Mouse (Mus musculus): ENCODE measurements around the gene Fam83d. TPM values are rescaled to one million over a fixed set of nuclear protein-coding genes. Genes with fewer than 3 reads are reported as not detected.
A peak's percentile ranks its signal among the peaks of the same experiment; 100 is the strongest.

Fam83d gene
- polyA plus RNA-seq (2015; fragmentation: Nextera tagmentation; extraction: Ambion mirVana), result 39.5 and 39.9 TPM in 2 replicates

DNA sequence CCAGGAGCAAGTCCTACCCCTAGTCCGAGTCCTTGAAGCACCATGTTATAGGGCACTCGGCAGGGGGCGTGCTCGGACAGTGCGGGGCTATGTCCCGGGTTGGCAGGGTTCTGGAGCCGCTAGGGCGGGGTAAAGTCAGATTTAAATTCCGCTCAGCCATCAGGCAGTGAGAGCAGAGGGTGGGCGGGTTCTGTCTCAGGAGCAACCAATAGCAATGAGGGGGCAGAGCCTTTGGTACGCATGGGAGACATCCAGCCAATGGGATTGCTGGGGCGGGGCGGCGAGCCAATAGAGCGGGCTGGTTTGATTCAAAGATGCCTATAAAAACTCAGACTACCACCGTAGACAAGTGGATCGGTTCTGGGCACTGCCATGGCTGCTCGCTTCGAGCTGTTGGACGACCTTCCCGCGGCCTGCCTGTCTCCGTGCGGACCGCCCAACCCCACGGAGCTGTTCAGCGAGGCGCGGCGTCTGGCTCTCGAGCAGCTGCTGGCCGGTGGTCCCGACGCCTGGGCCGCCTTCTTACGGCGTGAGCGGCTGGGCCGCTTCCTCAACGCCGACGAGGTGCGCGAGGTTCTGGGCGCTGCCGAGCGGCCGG lies at the start of gene Fam83d:
Gene Fam83d (plus strand): TSS at position 352 of the 598 bp plus-strand sequence.
- ATAC-seq (ENCODE audit: insufficient number of reproducible peaks, low FRiP score, low TSS enrichment, low read depth), result peak; percentile 98
- peaks cover 48% of the 10 kb centered on the region for H3K4me1 ChIP-seq
- peak within 1 kb of the TSS; percentile 68 for H3K4me3 ChIP-seq (replicated peaks)
- peak within 1 kb of the TSS; percentile 62 for H3K9ac ChIP-seq
- under 1% methylated on average over 48 of the region's 48 CpGs for WGBS
- peak within 1 kb of the TSS; percentile 56 for H3K27ac ChIP-seq (replicated peaks)
- no peaks in the 10 kb centered on the region for H3K9me3 ChIP-seq (replicated peaks)
- peak within 1 kb of the TSS; percentile 88 for H3K4me2 ChIP-seq (replicated peaks)
- no peaks in the 10 kb centered on the region for H3K27me3 ChIP-seq
- 0 out of 2 replicates have a peak, but pooled peaks cover 3% of the 10 kb centered on the region for H3K36me3 ChIP-seq

DNA sequence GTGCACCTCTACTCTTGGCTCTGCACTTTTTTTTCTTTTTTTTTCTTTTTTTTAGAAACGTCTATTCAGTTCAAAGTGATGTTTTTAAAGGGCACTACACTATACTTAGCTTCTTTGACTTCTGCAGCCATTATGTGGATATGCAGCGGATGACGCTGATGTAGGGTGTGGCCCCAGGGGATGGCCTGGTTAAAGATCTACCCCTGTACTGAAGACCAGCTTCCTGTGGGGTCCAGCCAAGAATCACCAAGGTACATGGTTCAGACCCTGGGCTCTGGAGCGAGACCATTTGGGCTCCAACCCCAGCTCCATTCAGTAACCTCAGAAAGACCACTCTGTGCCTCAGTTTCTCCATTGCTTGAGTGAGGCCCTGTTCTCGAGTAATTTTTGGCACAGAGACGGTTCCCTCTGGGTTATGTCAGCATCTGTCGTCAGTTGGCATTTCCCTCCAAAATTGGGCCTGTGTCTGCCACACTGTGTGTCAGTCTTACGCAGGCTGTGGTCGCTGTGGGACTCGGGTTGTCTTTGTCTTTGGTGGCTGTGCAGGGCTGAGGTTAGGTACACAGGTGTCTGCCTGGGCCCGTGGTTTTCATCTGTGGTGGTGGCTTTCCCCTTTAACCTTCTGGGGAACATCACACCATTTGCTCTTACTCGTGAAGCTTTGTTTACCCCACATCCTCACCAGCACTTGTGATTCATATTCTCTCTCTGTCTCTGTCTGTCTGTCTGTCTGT lies 48.9 kb upstream of the Fam83d start:
- WGBS, result 78% methylated on average over 12 of the region's 12 CpGs
- H3K9me3 ChIP-seq (replicated peaks), result no peaks in the 10 kb centered on the region

DNA sequence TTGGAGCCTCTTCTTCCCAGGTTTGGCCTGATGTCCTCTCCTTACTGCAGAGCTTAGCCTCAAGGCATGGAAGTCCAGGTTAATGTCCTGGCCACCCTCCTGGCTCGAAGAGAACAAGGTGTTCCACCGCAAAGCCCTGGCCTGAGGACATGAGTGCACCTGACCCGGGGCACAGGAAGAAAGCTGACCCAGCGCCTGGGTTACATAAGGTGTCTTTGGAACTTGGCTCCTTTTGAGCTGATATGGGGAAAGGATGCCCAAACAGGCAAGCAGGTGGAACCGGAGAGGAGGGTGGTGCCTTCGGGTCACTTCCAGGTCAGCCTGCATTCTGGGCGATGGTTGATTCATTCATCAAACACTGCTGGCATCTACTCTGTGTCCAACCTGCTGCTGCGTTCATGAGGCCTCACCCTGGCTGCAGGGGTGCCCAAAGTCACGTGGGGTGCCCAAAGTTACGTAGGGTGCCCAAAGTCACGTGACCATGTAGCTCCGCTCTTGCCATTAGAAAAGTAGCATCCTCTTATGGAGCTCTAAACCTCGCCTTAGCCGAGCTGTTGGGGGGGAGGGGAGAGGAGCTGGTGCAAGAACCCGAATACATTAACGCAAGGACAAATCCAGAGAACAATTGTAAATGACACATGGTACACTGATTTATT lies 47.0 kb upstream of the Fam83d start:
- Histone ChIP-seq H3K36me3 (no peaks in the 10 kb centered on the region), H3K27me3 (no peaks in the 10 kb centered on the region), H3K4me2 (replicated peaks) (no peak overlapping the region), H3K27ac (replicated peaks) (no peak overlapping the region), H3K4me1 (no peaks in the 10 kb centered on the region), H3K4me3 (replicated peaks) (no peak overlapping the region), H3K9me3 (replicated peaks) (no peaks in the 10 kb centered on the region), H3K9ac (no peak overlapping the region)
- WGBS, result 80% methylated on average over 16 of the region's 16 CpGs
- ATAC-seq (ENCODE audit: insufficient number of reproducible peaks, low FRiP score, low TSS enrichment, low read depth), result no peak

More for the DNA sequence above, 48.9 kb upstream of the Fam83d start:
- no peak overlapping the region for H3K4me3 ChIP-seq (replicated peaks)
- no peaks in the 10 kb centered on the region for H3K4me1 ChIP-seq
- H3K9ac ChIP-seq, result no peak overlapping the region
- no peaks in the 10 kb centered on the region for H3K27me3 ChIP-seq
- H3K27ac ChIP-seq (replicated peaks), result no peak overlapping the region
- no peak for ATAC-seq (ENCODE audit: insufficient number of reproducible peaks, low FRiP score, low TSS enrichment, low read depth)
- H3K4me2 ChIP-seq (replicated peaks), result no peak overlapping the region
- H3K36me3 ChIP-seq, result no peaks in the 10 kb centered on the region

DNA sequence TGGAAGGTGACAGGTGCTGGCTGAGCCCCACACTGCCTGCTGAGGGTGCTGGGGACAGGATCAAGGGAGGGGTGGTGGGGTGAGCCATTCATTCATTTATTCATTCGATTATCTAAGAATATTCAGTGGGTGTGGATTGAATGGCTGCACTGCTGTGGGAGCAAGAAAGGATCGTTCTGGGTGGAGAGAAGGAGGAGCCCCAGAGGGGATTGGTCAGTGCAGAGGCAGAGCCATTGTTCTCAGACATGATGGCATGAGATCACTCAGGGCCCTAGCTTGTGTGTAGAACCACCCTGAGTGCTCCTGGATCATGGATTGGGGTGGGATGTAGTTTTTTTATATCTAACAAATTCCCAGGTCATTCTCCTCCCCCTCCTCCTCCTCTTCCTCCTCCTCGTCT lies 46.4 kb upstream of the Fam83d start:
- H3K36me3 ChIP-seq, result no peaks in the 10 kb centered on the region
- no peak overlapping the region for H3K4me2 ChIP-seq (replicated peaks)
- no peaks in the 10 kb centered on the region for H3K27me3 ChIP-seq
- H3K4me1 ChIP-seq, result no peaks in the 10 kb centered on the region
- ATAC-seq (ENCODE audit: insufficient number of reproducible peaks, low FRiP score, low TSS enrichment, low read depth), result no peak
- WGBS, result 55% methylated on average over 3 of the region's 3 CpGs
- no peak overlapping the region for H3K27ac ChIP-seq (replicated peaks)
- H3K9ac ChIP-seq, result no peak overlapping the region
- no peak overlapping the region for H3K4me3 ChIP-seq (replicated peaks)
- H3K9me3 ChIP-seq (replicated peaks), result no peaks in the 10 kb centered on the region

DNA sequence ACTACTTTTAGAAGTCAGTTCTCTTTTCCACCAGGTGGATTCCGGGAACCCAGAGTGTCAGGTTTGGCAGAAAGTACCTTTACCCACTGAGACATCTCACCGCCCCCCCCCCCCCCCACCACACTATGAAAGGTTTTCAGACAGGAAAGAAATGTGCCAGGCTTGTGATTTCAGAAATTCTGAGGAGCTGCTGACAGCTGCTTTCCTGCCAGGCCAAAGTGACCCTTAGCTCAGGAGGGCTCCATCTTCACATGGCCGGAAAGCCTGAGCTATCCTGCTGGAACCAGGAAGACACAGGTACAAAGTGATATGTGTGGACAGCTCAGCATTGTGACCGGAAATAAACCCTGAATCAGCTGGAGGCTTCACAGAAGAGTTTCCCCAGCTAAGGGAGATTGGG lies 45.8 kb upstream of the Fam83d start:
- 67% methylated on average over 4 of the region's 4 CpGs for WGBS
- H3K9ac ChIP-seq, result no peak overlapping the region
- ATAC-seq (ENCODE audit: insufficient number of reproducible peaks, low FRiP score, low TSS enrichment, low read depth), result no peak

DNA sequence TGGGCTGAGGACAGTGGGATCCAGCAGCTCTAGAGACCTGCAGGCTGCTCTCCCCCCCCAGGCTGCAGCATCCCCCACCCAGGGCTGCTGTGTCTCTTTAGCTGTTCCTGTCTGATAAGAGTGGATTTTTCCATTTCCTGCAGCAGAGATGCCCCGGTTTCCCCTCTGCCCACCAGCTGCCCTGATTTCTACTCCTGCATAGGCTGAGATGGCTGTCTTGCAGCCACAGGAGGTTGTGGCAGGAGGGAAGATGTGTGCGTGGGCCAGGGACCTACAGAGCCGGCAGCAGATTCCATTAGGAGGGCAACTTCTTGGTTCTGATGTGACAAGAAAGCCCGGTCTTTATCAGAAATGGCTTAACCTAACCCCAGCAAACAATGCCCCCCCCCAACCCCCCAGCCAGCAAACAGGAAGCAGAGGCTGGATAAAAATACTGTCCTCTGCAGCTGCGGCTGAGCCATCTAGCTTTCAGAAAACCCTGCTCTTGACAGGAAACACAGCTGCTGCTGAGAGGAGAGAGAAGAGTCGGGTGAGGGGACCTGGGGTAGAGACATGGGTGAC lies 44.8 kb upstream of the Fam83d start:
- 36% methylated on average over 6 of the region's 6 CpGs for WGBS

More for the DNA sequence above, 45.8 kb upstream of the Fam83d start:
- Histone ChIP-seq H3K27ac (replicated peaks) (no peak overlapping the region), H3K27me3 (no peaks in the 10 kb centered on the region), H3K4me2 (replicated peaks) (no peak overlapping the region), H3K9me3 (replicated peaks) (no peaks in the 10 kb centered on the region), H3K36me3 (no peaks in the 10 kb centered on the region), H3K4me1 (no peaks in the 10 kb centered on the region), H3K4me3 (replicated peaks) (no peak overlapping the region)

DNA sequence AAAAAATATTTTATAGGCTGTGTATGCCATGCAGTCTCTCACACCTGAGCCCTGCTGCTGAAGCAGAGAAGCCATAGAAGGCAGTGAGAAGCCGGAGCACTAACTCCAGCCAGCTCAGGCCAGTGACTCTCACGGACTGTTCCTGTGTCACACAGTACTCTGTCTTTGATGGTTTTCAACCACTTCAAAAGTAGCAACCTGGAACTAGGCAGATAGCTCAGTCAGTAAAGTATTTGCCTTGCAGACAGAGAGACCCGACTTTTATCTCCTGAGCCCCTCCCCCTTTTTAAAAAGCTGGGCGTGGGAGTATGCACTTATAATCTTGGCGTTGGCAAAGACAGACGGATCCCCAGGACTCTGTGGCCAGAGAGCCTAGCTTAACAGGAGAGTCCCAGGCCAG lies 44.1 kb upstream of the Fam83d start:
- no peak overlapping the region for H3K4me2 ChIP-seq (replicated peaks)
- no peak for ATAC-seq (ENCODE audit: insufficient number of reproducible peaks, low FRiP score, low TSS enrichment, low read depth)

More for the DNA sequence above, 44.8 kb upstream of the Fam83d start:
- no peak overlapping the region for H3K9ac ChIP-seq
- no peak overlapping the region for H3K27ac ChIP-seq (replicated peaks)
- H3K4me3 ChIP-seq (replicated peaks), result no peak overlapping the region
- no peak for ATAC-seq (ENCODE audit: insufficient number of reproducible peaks, low FRiP score, low TSS enrichment, low read depth)
- no peaks in the 10 kb centered on the region for H3K27me3 ChIP-seq
- H3K4me1 ChIP-seq, result no peaks in the 10 kb centered on the region
- no peaks in the 10 kb centered on the region for H3K36me3 ChIP-seq
- no peak overlapping the region for H3K4me2 ChIP-seq (replicated peaks)
- no peaks in the 10 kb centered on the region for H3K9me3 ChIP-seq (replicated peaks)

DNA sequence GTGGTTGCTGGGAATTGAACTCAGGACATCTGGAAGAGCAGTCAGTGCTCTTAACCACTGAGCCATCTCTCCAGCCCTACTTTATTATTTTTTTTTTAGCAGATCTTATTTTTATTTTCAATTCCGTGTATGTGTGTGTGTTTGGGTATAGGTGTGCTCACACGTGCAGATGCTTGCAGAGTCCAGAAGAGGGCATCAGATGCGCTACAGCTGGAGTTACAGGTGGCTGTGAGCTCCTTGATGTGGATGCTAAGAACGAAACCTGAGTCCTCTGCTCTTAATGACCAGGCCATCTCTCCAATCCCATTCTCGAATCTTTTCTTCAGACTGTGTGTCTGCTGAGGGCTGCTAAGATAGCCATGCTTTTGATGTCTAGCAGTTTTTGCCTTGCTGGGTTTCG lies 41.6 kb upstream of the Fam83d start:
- Histone ChIP-seq H3K27ac (replicated peaks) (no peak overlapping the region), H3K27me3 (no peaks in the 10 kb centered on the region), H3K9me3 (replicated peaks) (no peaks in the 10 kb centered on the region), H3K4me2 (replicated peaks) (no peak overlapping the region), H3K4me3 (replicated peaks) (no peak overlapping the region), H3K4me1 (no peaks in the 10 kb centered on the region), H3K9ac (no peak overlapping the region), H3K36me3 (no peaks in the 10 kb centered on the region)
- no peak for ATAC-seq (ENCODE audit: insufficient number of reproducible peaks, low FRiP score, low TSS enrichment, low read depth)
- WGBS, result 64% methylated on average over 6 of the region's 6 CpGs

More for the DNA sequence above, 44.1 kb upstream of the Fam83d start:
- WGBS, result 28% methylated on average over 6 of the region's 6 CpGs
- H3K9ac ChIP-seq, result no peak overlapping the region
- H3K4me1 ChIP-seq, result no peaks in the 10 kb centered on the region
- no peak overlapping the region for H3K4me3 ChIP-seq (replicated peaks)
- no peaks in the 10 kb centered on the region for H3K9me3 ChIP-seq (replicated peaks)
- H3K36me3 ChIP-seq, result no peaks in the 10 kb centered on the region
- no peaks in the 10 kb centered on the region for H3K27me3 ChIP-seq
- H3K27ac ChIP-seq (replicated peaks), result no peak overlapping the region

DNA sequence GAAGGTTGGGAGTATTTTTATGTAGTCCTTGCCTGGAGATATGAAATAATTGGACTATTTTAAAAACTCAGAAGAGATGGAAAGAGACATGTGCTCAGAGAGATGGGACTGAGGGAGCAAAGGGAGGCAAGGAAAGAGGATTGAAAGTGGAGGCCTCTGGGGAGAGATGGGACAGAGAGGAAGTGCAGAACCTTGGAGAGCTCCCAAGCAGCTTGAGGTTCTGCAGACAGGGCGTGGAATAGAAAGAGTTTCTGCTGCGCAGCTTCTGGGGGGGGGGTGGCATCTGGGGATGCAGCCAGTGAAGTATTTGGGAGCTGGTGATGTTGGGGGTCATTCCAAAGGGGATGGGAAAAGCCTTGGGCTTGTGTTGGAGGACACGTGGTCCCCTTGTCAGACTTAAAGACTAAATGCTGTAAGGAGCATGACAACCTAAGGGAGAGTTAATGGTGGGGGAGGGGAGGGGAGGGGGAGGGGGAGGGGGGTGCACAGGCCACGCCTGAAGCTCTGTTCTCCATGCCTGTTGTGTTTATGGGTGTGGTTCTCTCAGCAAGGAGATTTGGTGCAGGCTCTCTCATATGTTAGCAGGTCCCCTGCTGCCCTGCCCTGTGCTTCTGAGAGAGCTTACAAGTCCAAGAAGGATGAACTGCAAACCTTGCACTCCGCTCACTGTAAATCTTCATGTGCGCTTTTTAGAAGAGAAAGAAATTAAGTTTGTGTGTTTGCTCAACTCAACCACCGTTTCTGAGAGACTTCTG lies 39.7 kb upstream of the Fam83d start:
- Histone ChIP-seq H3K36me3 (no peaks in the 10 kb centered on the region), H3K27me3 (no peaks in the 10 kb centered on the region), H3K9me3 (replicated peaks) (no peaks in the 10 kb centered on the region), H3K4me3 (replicated peaks) (no peak overlapping the region), H3K4me1 (no peaks in the 10 kb centered on the region), H3K27ac (replicated peaks) (no peak overlapping the region), H3K9ac (no peak overlapping the region), H3K4me2 (replicated peaks) (no peak overlapping the region)
- 44% methylated on average over 7 of the region's 7 CpGs for WGBS
- ATAC-seq (ENCODE audit: insufficient number of reproducible peaks, low FRiP score, low TSS enrichment, low read depth), result no peak

DNA sequence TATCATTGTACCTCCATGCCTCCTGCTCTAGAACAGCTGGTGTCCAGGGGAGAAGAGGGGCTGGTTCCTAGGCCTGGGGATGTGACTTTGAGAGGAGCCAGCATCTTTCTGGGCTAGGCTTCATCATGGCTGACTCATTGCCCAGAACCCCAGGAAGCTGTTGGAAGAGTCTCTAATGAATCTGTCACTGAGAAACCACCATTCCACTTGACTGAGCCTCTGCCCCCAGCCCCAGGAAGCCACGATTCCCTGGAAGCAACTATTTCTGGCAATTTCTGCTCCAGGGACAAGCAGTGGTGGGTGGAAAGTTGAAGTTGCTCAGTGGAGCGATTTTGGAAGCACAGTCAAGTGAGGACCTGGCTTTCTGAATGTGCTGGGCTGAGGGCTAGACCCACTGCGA lies 37.0 kb upstream of the Fam83d start:
- H3K4me3 ChIP-seq (replicated peaks), result no peak overlapping the region
- no peak overlapping the region for H3K9ac ChIP-seq
- H3K9me3 ChIP-seq (replicated peaks), result no peaks in the 10 kb centered on the region
- no peaks in the 10 kb centered on the region for H3K36me3 ChIP-seq
- H3K27ac ChIP-seq (replicated peaks), result no peak overlapping the region
- WGBS, result 64% methylated on average over 3 of the region's 3 CpGs
- H3K27me3 ChIP-seq, result no peaks in the 10 kb centered on the region
- ATAC-seq (ENCODE audit: insufficient number of reproducible peaks, low FRiP score, low TSS enrichment, low read depth), result no peak
- no peaks in the 10 kb centered on the region for H3K4me1 ChIP-seq
- no peak overlapping the region for H3K4me2 ChIP-seq (replicated peaks)

DNA sequence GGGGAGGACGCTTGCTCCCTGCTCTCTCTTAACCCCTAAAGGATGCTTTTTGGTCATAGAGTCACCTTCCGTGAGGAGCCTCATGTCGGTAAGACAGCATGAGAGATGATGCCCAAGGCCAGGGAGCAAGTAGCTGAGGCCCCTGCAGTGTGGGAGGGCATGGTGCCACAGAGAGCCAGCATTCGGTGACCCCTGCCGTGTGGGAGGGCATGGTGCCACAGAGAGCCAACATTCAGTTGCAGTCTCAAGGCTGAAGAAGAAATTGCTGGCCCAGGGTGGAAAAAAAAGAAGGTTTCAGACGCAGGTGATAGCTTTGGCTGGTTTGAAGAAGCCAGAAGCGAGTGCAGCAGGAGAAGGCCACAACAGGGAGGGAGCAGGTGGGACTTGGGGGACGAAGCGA lies 35.4 kb upstream of the Fam83d start:
- WGBS, result 85% methylated on average over 9 of the region's 9 CpGs
- no peak for ATAC-seq (ENCODE audit: insufficient number of reproducible peaks, low FRiP score, low TSS enrichment, low read depth)
- H3K4me2 ChIP-seq (replicated peaks), result no peak overlapping the region

More for the DNA sequence above, 35.4 kb upstream of the Fam83d start:
- no peak overlapping the region for H3K9ac ChIP-seq
- no peak overlapping the region for H3K4me3 ChIP-seq (replicated peaks)
- no peaks in the 10 kb centered on the region for H3K27me3 ChIP-seq
- no peaks in the 10 kb centered on the region for H3K9me3 ChIP-seq (replicated peaks)
- H3K27ac ChIP-seq (replicated peaks), result no peak overlapping the region
- no peaks in the 10 kb centered on the region for H3K36me3 ChIP-seq
- H3K4me1 ChIP-seq, result no peaks in the 10 kb centered on the region
